ENCODE assay signal across 11 mouse cellular contexts in the genomic region with DNA sequence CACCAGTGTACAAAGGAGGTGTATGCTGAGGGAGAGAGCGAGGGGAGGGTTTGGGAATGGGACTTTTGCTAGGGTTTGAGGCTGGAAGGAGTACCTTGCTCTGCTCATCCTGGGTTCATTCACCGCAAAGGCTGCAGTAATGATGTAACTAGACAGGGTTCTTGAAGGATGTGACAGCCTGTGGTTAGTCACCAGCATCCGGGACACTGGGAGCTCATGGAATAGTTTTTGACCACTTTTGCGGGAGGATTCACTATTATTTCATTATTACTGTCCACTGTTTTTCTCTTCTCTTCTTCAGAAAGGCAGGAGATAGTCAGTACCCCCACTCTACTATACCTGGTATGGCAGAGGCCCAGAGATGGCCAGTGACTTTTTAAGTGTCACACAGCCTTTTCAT. TPM values are rescaled to one million over a fixed set of nuclear protein-coding genes. Genes with fewer than 3 reads are reported as not detected.
DNase-seq lines count a peak whose midpoint lies in the region; ATAC-seq and TF ChIP-seq lines count a peak whose summit lies in the region.
"Had no signal": no experiment of that assay in that cellular context is flagged by ENCODE, and none has a peak within 500 bp of the region (broad histone marks: within the 10 kb centered on the region; RNA-seq: fewer than 3 reads in every experiment).

No protein-coding gene starts in this region.

- 93% methylated on average over 4 of the region's 4 CpGs for WGBS in kidney, postnatal 0 days
- 90% methylated on average over 4 of the region's 4 CpGs for WGBS in kidney, adult 2 months
- 95% methylated on average over 4 of the region's 4 CpGs for WGBS in neural tube, embryonic 15.5 days

- no peak overlapping the region for H3K9ac ChIP-seq in kidney, postnatal 0 days (ENCODE audit: low read depth, low read length)
- H3K9ac ChIP-seq in neural tube, embryonic 15.5 days (replicated peaks): no peak overlapping the region
- H3K9ac ChIP-seq: embryonic facial prominence, embryonic 12.5 days; limb, embryonic 12.5 days; midbrain, embryonic 12.5 days had no signal

- H3K36me3 ChIP-seq in kidney, postnatal 0 days (ENCODE audit: insufficient read depth, low read length): no peaks in the 10 kb centered on the region
- no peaks in the 10 kb centered on the region for H3K36me3 ChIP-seq in kidney, adult 2 months (ENCODE audit: control insufficient read depth, insufficient read depth, low read length)
- no peaks in the 10 kb centered on the region for H3K36me3 ChIP-seq in neural tube, embryonic 15.5 days
- H3K36me3 ChIP-seq: embryonic facial prominence, embryonic 12.5 days; limb, embryonic 12.5 days; midbrain, embryonic 12.5 days had no signal

- H3K27ac ChIP-seq in kidney, postnatal 0 days: 0 out of 2 replicates have a peak overlapping the region, but pooled peaks have one; percentile 3
- no peak overlapping the region for H3K27ac ChIP-seq in kidney, adult 2 months (ENCODE audit: insufficient read depth, low read depth, low read length)
- no peak overlapping the region for H3K27ac ChIP-seq in neural tube, embryonic 15.5 days (replicated peaks)
- H3K27ac ChIP-seq: limb, embryonic 12.5 days; midbrain, embryonic 12.5 days had no signal

- H3K4me3 ChIP-seq in kidney, postnatal 0 days (replicated peaks; ENCODE audit: low read depth, low read length): no peak overlapping the region
- no peak overlapping the region for H3K4me3 ChIP-seq in kidney, adult 2 months (ENCODE audit: insufficient read depth, low read depth, low read length)
- no peak overlapping the region for H3K4me3 ChIP-seq in neural tube, embryonic 15.5 days (replicated peaks)
- H3K4me3 ChIP-seq: embryonic facial prominence, embryonic 12.5 days; limb, embryonic 12.5 days; midbrain, embryonic 12.5 days had no signal

- no peaks in the 10 kb centered on the region for H3K27me3 ChIP-seq in kidney, postnatal 0 days (ENCODE audit: insufficient read depth, low read length)
- no peaks in the 10 kb centered on the region for H3K27me3 ChIP-seq in kidney, adult 2 months (replicated peaks; ENCODE audit: control insufficient read depth, insufficient read depth, low read length)
- H3K27me3 ChIP-seq in neural tube, embryonic 15.5 days (replicated peaks): no peaks in the 10 kb centered on the region
- H3K27me3 ChIP-seq: embryonic facial prominence, embryonic 12.5 days; limb, embryonic 12.5 days had no signal

- TF ChIP-seq POLR2A in kidney, adult 2 months (IDR thresholded peaks at IDR 0.05; ENCODE audit: low read depth, low read length): no peak

- peaks cover 9% of the 10 kb centered on the region; the same call in 1 of the 2 replicates for H3K4me1 ChIP-seq in kidney, postnatal 0 days (replicated peaks; ENCODE audit: insufficient read depth, low read length)
- H3K4me1 ChIP-seq in kidney, adult 2 months (ENCODE audit: control insufficient read depth, insufficient read depth, low read length): peaks cover 11% of the 10 kb centered on the region
- peaks cover 15% of the 10 kb centered on the region for H3K4me1 ChIP-seq in neural tube, embryonic 15.5 days

- ATAC-seq in kidney, postnatal 0 days (replicated peaks; ENCODE audit: low FRiP score, low read depth): no peak
- ATAC-seq in megakaryocyte progenitor cell, adult 5-6 weeks (replicated peaks; ENCODE audit: poor library complexity): peak; percentile 31
- no peak for ATAC-seq in neural tube, embryonic 15.5 days (ENCODE audit: low FRiP score)

- H3K4me2 ChIP-seq in kidney, postnatal 0 days (ENCODE audit: low read length): no peak overlapping the region
- no peak overlapping the region for H3K4me2 ChIP-seq in neural tube, embryonic 15.5 days
- H3K4me2 ChIP-seq: embryonic facial prominence, embryonic 12.5 days; limb, embryonic 12.5 days; midbrain, embryonic 12.5 days had no signal

- H3K9me3 ChIP-seq in kidney, postnatal 0 days (replicated peaks; ENCODE audit: low read length): no peaks in the 10 kb centered on the region
- no peaks in the 10 kb centered on the region for H3K9me3 ChIP-seq in neural tube, embryonic 15.5 days (replicated peaks)
- H3K9me3 ChIP-seq: embryonic facial prominence, embryonic 12.5 days; limb, embryonic 12.5 days; midbrain, embryonic 12.5 days had no signal

- peak; percentile 60 for DNase-seq in adrenal gland, adult 2 months
- DNase-seq in adrenal gland, adult 8-10 months: no peak
- DNase-seq in kidney, postnatal 0 days (ENCODE audit: low spot score): no peak
- no peak for DNase-seq in kidney, adult 2 months
- peak; percentile 77 for DNase-seq in induced T-regulatory cell, adult 2 months (ENCODE audit: low read depth)
- no peak for DNase-seq in cerebellum, postnatal 36 days

- no peak for TF ChIP-seq CTCF in kidney, postnatal 0 days (IDR thresholded peaks at IDR 0.05; ENCODE audit: low read depth)
- TF ChIP-seq CTCF in kidney, adult 2 months (conservative IDR thresholded peaks at IDR 0.05; ENCODE audit: insufficient read depth, insufficient read length, low read depth, low read length): no peak

RNA-seq across cellular contexts. Expression of gene Stk10, which starts 9.1 kb away (rescaled TPM):
- 10 to 100 TPM; 11.2 to 13.1 TPM for total RNA-seq in adrenal gland, adult 2 months (2021)
- 6.0 and 6.7 TPM in 2 replicates for polyA plus RNA-seq in adrenal gland, adult 2 months (2012; rRNA removed)
- total RNA-seq in adrenal gland, adult 8-10 months (2022): 10 to 100 TPM in 2 of 4 experiments, 1 to 10 TPM in 2; 9.5 to 23.3 (median 14.9) TPM
- 2.3 and 2.4 TPM in 2 replicates for polyA plus RNA-seq in kidney, postnatal 0 days (2015; fragmentation: Nextera tagmentation; extraction: Ambion mirVana)
- 6.3 and 9.4 TPM in 2 replicates for polyA plus RNA-seq in kidney, adult 2 months (2012; rRNA removed)
- 12.8 and 15.8 TPM in 2 replicates for total RNA-seq in megakaryocyte progenitor cell, adult 5-6 weeks (2015)
- total RNA-seq in megakaryocyte progenitor cell, adult 5-6 weeks (2017): 15.7 and 16.8 TPM in 2 replicates
- polyA plus RNA-seq in neural tube, embryonic 15.5 days (2015; fragmentation: Nextera tagmentation; extraction: Ambion mirVana): 2.3 and 3.9 TPM in 2 replicates

RNA-seq across cellular contexts. Expression of gene Efcab9, which starts 10.3 kb away (rescaled TPM):
- 1 to 10 TPM in 1 of 2 experiments, under 1 TPM in 1; 0.66 to 1.8 TPM for total RNA-seq in adrenal gland, adult 2 months (2021)
- not detected in 2 replicates for polyA plus RNA-seq in adrenal gland, adult 2 months (2012; rRNA removed)
- 1 to 10 TPM; 1.3 to 2.4 (median 1.6) TPM for total RNA-seq in adrenal gland, adult 8-10 months (2022)
- polyA plus RNA-seq in kidney, postnatal 0 days (2015; fragmentation: Nextera tagmentation; extraction: Ambion mirVana): 0.49 TPM in 1 of 2 replicates, not detected in the other
- polyA plus RNA-seq in kidney, adult 2 months (2012; rRNA removed): 0.14 TPM in 1 of 2 replicates, not detected in the other
- total RNA-seq in megakaryocyte progenitor cell, adult 5-6 weeks (2015): 1.7 TPM in 1 of 2 replicates, not detected in the other
- 0.50 and 1.2 TPM in 2 replicates for total RNA-seq in megakaryocyte progenitor cell, adult 5-6 weeks (2017)
- polyA plus RNA-seq in neural tube, embryonic 15.5 days (2015; fragmentation: Nextera tagmentation; extraction: Ambion mirVana): 0.63 TPM in 1 of 2 replicates, not detected in the other

Comparison
In these comparisons a context has a peak if more than half of its experiments do, and no peak if none do; other contexts are left out.
1. DNase-seq: peak in adrenal gland, adult 2 months (single experiment) and induced T-regulatory cell, adult 2 months (single experiment); none in adrenal gland, adult 8-10 months (single experiment), kidney, postnatal 0 days (single experiment), kidney, adult 2 months (single experiment) and cerebellum, postnatal 36 days (0 of 2).